Mouse (Mus musculus) thymus, postnatal 10 days (tissue): ENCODE results near the gene Psmb8.

Experiments used
- DNase-seq, 2 experiments: peaks; one replicate each; pipeline ENCODE4 v3.0.0; 2021; ENCODE audit warnings: low spot score in 2 of 2

Gene Psmb8

GRCm38 (mm10) chr17:34248764-34249163, 51.2 kb downstream of the Psmb8 start:
- no peak for DNase-seq

- no peak for DNase-seq
Observed at GRCm38 (mm10) chr17:34249361-34249760, 51.8 kb downstream of the Psmb8 start.

- peak in 1 of 2 experiments; percentile 78 for DNase-seq
Observed at GRCm38 (mm10) chr17:34249878-34250277, 52.4 kb downstream of the Psmb8 start.
